Mouse (Mus musculus) urinary bladder, postnatal 25 days (tissue): ENCODE results near the gene Mtg1.

Source experiments
- DNase-seq: peaks from one replicate; pipeline ENCODE4 v3.0.0; 2022; ENCODE audit warnings: low spot score

Gene Mtg1

GRCm38 (mm10) chr7:140188391-140189328 is 51.3 kb downstream of the Mtg1 start:
- DNase-seq, result no peak

DNA sequence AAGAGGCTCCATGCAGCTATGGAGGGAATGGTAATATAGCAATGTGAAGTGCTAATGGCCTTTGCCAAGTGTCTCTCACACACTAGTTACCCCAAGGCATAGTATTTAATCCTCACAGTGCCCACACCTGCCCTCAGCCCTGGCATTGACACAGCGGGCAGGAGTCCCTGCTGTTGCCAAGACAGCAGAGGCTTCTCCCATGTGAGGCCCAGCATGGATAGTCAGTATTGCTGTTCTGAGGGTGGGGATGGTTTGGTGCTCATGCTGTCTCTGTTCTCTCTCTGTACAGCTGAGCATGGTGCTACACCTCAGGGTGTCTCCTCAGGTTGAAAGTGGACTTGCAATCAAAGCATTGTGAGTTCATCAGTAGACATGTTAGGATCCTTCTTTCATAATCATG is 53.1 kb downstream of the Mtg1 start:
- DNase-seq, result no peak

DNA sequence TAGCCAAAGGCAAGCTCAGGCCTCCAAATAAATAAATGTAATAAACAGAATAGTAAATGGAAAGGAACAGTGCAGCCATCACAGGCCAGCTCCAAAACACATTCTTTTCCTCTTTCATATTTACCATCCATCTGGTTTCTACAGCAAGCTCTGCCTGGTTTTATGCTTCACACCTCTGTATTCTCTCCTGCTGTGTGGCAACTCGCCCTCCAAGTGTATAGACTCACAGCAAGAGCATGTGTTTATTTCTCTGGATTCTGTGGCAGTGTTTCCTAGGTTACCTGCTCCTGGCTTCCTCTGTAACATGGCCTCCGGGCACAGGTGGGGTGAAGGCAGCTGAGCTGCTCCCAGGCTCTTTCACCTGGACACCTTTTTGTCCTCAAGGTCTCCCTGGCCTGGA is 55.1 kb downstream of the Mtg1 start:
- no peak for DNase-seq

DNA sequence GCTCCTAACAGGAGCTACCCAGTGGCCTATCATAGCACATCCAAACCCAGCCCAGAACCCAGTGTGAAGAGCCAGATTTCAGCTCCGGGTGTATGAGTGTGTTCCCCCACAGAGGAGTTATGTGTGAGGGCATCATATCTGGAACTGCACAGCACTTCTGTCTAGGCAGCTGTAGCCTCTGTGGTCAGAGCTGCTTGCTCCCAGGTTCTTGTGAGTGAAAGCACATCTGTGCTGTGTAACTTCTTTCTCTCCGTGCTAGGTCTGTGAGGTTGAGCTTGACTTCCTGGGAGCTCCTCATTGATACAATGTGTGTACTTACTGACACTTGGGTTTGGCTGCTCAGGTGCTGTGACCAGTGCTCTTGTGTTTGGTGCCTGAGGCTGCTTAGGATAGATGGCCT is 55.5 kb downstream of the Mtg1 start:
- DNase-seq, result no peak

- no peak for DNase-seq
Observed at GRCm38 (mm10) chr7:140194031-140194430, 56.7 kb downstream of the Mtg1 start.

DNA sequence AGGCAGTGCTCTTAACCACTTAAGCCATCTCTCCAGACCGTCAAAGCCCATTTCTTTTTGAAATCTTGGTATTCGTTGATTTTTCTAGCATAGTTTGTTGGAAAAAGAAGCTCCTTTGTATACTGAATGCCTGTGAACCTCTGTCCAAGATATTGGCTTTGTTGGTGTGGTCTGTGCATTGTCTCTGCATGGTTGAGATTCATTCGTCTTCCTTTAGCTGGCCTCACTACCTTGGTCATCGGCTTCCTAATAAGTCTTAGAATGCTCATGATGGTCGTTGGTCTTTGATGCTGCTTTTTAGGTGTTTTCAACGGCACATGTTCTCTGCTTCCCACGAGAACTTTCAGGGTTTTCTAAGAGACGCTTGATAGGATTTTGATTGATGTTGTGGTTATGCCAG is 58.6 kb downstream of the Mtg1 start:
- no peak for DNase-seq
